Mouse (Mus musculus) testis, postnatal 14 days (tissue): ENCODE data around the gene Kdelr2.

Experiments
- DNase-seq: peaks from one replicate; pipeline ENCODE4 v3.0.0; 2021; ENCODE audit warnings: low spot score

The Kdelr2 gene

GRCm38 (mm10) chr5:143471165-143471546 lies 67.5 kb downstream of the Kdelr2 start:
- DNase-seq, result no peak
